Mouse (Mus musculus) midbrain, embryonic 11.5 days (tissue): ENCODE results near the gene Mrgprf. TPM values are rescaled to one million over a fixed set of nuclear protein-coding genes. Genes with fewer than 3 reads are reported as not detected.

Source experiments
- ATAC-seq: fragments of 200-750 bp; cut with Nextera tagmentation; 2 replicates; pipeline ENCODE4 v1.8.0; 2017; ENCODE audit warnings: moderate TSS enrichment, moderate library complexity; ENCODE audit not compliant: low FRiP score
- DNase-seq: peaks from one replicate; pipeline ENCODE4 v3.0.0; 2015; ENCODE audit warnings: low spot score; ENCODE audit errors: missing footprints
- H3K27ac ChIP-seq: fragments of 300-500 bp; sonication (generic); 2 replicates; pipeline ENCODE4 v1.5.1; 2014; ENCODE audit warnings: low read depth, low read length
- H3K27me3 ChIP-seq: fragments of 300-500 bp; sonication (generic); 2 replicates; pipeline ENCODE4 v1.6.1; 2014; ENCODE audit warnings: mild to moderate bottlenecking, low read length, moderate library complexity, mixed read lengths; ENCODE audit not compliant: control insufficient read depth, insufficient read depth
- H3K36me3 ChIP-seq: fragments of 300-500 bp; sonication (generic); 2 replicates; pipeline ENCODE4 v1.6.1; 2014; ENCODE audit warnings: mild to moderate bottlenecking, low read length, moderate library complexity, mixed read lengths; ENCODE audit not compliant: control insufficient read depth, insufficient read depth
- H3K4me1 ChIP-seq: fragments of 300-500 bp; sonication (generic); 2 replicates; pipeline ENCODE4 v1.6.1; 2014; ENCODE audit warnings: low read length; ENCODE audit not compliant: control insufficient read depth, insufficient read depth
- H3K4me2 ChIP-seq: fragments of 300-500 bp; sonication (generic); 2 replicates; pipeline ENCODE4 v1.6.1; 2014; ENCODE audit warnings: mild to moderate bottlenecking, moderate library complexity
- H3K4me3 ChIP-seq: fragments of 300-500 bp; sonication (generic); 2 replicates; pipeline ENCODE4 v1.5.1; 2014; ENCODE audit warnings: low read depth, low read length
- H3K9ac ChIP-seq: fragments of 300-500 bp; sonication (generic); 2 replicates; pipeline ENCODE4 v1.6.1; 2014; ENCODE audit warnings: low read length
- H3K9me3 ChIP-seq: fragments of 300-500 bp; sonication (generic); 2 replicates; pipeline ENCODE4 v1.6.1; 2016; ENCODE audit warnings: low read length; ENCODE audit not compliant: control insufficient read depth
- WGBS: fragments of 180-500 bp; shearing (Covaris S2); extraction: QIAGEN DNeasy Blood & Tissue Kit; methylation state at CpG from one replicate; pipeline ENCODE4 v1.1.7; 2014; 5-methylcytosine and 5-hydroxymethylcytosine counted together
- polyA plus RNA-seq: library from polyadenylated mRNA; unstranded; fragments of >200 nt; fragmentation: Nextera tagmentation; extraction: Ambion mirVana; gene quantifications from 2 replicates; pipeline ENCODE4 v1.2.1, GENCODE M21; 2014

The Mrgprf gene
- polyA plus RNA-seq, 1 experiment from 2014 or later: 0.51 TPM

- no peak overlapping the region for H3K9ac ChIP-seq
- no peak overlapping the region for H3K27ac ChIP-seq
- ATAC-seq: no peak
- H3K9me3 ChIP-seq: no peaks in the 10 kb centered on the region
- 94% methylated on average over 4 of the region's 4 CpGs for WGBS
- H3K4me2 ChIP-seq: no peak overlapping the region
- no peak overlapping the region for H3K4me3 ChIP-seq
- DNase-seq: no peak
- no peaks in the 10 kb centered on the region for H3K27me3 ChIP-seq
- peaks cover 5% of the 10 kb centered on the region for H3K4me1 ChIP-seq
- no peaks in the 10 kb centered on the region for H3K36me3 ChIP-seq
Measured at GRCm38 (mm10) chr7:145281396-145281795, 19.2 kb upstream of the Mrgprf start.

- H3K4me2 ChIP-seq: peak overlapping the region; percentile 65
- H3K27ac ChIP-seq: no peak overlapping the region
- H3K4me1 ChIP-seq: peaks cover 5% of the 10 kb centered on the region
- no peak for DNase-seq
- peak overlapping the region; percentile 38; the same call in 1 of the 2 replicates for H3K4me3 ChIP-seq
- peak overlapping the region; percentile 66 for H3K9ac ChIP-seq
- H3K27me3 ChIP-seq: no peaks in the 10 kb centered on the region
- WGBS: 59% methylated on average over 4 of the region's 4 CpGs
- H3K9me3 ChIP-seq: no peaks in the 10 kb centered on the region
- ATAC-seq: 0 out of 2 replicates have a peak, but pooled peaks have one; percentile 2
- H3K36me3 ChIP-seq: no peaks in the 10 kb centered on the region
Measured at GRCm38 (mm10) chr7:145283041-145283440, 17.6 kb upstream of the Mrgprf start.

DNA sequence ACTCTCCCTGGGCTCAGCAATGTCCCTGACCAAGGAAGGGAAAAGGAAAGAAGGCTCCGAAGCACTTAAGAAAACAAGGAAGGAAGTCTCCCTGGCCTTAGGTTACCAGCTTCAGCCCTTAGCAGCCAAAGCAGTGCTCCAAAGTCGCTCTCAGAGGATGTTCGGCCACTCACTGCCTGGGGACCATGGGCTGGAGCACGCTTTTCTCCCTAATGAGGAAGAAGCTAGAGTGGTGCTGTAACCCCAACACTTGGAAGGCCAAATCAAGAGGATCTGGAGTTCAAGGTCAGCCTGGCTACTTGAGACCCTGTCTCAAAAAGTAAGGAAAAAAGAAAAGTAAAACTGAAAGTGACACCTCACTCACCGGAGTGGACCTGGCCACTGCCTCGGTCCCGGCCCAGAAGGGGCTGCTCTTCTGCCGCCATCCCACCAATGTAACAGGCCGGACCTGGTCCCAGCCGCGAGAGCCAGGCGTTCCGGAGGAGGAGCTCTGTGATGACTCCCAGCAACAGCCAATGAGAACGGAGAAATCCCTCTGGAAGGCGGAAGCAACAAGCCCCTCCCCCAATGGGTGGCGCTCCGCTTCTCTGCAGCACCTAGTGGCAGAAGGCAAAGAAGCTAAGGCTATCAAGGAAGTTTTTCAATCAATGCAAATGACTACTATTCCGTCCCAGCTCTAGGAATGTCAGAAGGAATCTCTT is 17.0 kb upstream of the Mrgprf start, which contains the start of gene Tpcn2:
TSS of gene Tpcn2 (minus strand) at position 525 of the 701 bp plus-strand sequence.
- Histone ChIP-seq H3K4me3 (peak within 1 kb of the TSS; percentile 38), H3K36me3 (no peaks in the 10 kb centered on the region), H3K27me3 (no peaks in the 10 kb centered on the region), H3K9ac (peak within 1 kb of the TSS; percentile 66), H3K4me2 (peak within 1 kb of the TSS; percentile 65), H3K4me1 (peaks cover 5% of the 10 kb centered on the region), H3K27ac (no peak within 1 kb of the TSS), H3K9me3 (no peaks in the 10 kb centered on the region)
- 4% methylated on average over 18 of the region's 18 CpGs for WGBS
- DNase-seq: peak; percentile 98
- ATAC-seq: peak; percentile 94

DNA sequence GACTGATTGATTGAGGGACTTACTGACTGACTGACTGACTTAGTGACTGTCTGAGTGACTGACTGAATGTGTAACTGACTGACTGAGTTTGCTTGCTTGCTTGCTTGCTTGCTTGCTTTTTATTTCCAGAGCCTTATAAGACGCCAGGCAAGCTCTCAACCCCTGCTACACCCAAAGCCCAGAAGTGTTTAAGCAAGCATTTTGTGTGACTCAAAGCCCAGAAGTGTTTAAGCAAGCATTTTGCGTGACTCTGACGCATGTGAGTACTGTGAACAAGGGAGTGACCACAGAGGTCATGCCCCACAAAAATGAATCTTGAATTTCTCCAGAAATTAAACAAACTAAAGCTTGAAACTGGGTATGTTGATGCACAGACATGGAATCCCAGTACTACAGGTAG is 16.3 kb upstream of the Mrgprf start:
- Histone ChIP-seq H3K9ac (no peak overlapping the region; the same call in 1 of the 2 replicates), H3K4me3 (peak overlapping the region; percentile 38; the same call in 1 of the 2 replicates), H3K36me3 (no peaks in the 10 kb centered on the region), H3K4me1 (peaks cover 5% of the 10 kb centered on the region), H3K4me2 (peak overlapping the region; percentile 65; the same call in 1 of the 2 replicates), H3K27me3 (no peaks in the 10 kb centered on the region), H3K9me3 (no peaks in the 10 kb centered on the region), H3K27ac (no peak overlapping the region)
- no peak for DNase-seq
- 73% methylated on average over 3 of the region's 3 CpGs for WGBS
- no peak for ATAC-seq

GRCm38 (mm10) chr7:145285476-145285875 is 15.2 kb upstream of the Mrgprf start:
- WGBS: 73% methylated on average over 4 of the region's 4 CpGs
- no peaks in the 10 kb centered on the region for H3K9me3 ChIP-seq
- no peak overlapping the region for H3K27ac ChIP-seq
- H3K27me3 ChIP-seq: no peaks in the 10 kb centered on the region
- H3K4me2 ChIP-seq: no peak overlapping the region
- H3K36me3 ChIP-seq: no peaks in the 10 kb centered on the region
- peaks cover 5% of the 10 kb centered on the region for H3K4me1 ChIP-seq
- no peak overlapping the region for H3K9ac ChIP-seq
- no peak for ATAC-seq
- no peak for DNase-seq
- no peak overlapping the region for H3K4me3 ChIP-seq

GRCm38 (mm10) chr7:145287410-145287809 is 13.2 kb upstream of the Mrgprf start:
- no peaks in the 10 kb centered on the region for H3K9me3 ChIP-seq
- no peak for DNase-seq
- 85% methylated on average over 6 of the region's 6 CpGs for WGBS
- peaks cover 5% of the 10 kb centered on the region for H3K4me1 ChIP-seq
- no peak overlapping the region for H3K27ac ChIP-seq
- H3K27me3 ChIP-seq: no peaks in the 10 kb centered on the region
- no peak for ATAC-seq
- H3K9ac ChIP-seq: no peak overlapping the region
- H3K4me2 ChIP-seq: no peak overlapping the region
- H3K4me3 ChIP-seq: no peak overlapping the region
- H3K36me3 ChIP-seq: no peaks in the 10 kb centered on the region

DNA sequence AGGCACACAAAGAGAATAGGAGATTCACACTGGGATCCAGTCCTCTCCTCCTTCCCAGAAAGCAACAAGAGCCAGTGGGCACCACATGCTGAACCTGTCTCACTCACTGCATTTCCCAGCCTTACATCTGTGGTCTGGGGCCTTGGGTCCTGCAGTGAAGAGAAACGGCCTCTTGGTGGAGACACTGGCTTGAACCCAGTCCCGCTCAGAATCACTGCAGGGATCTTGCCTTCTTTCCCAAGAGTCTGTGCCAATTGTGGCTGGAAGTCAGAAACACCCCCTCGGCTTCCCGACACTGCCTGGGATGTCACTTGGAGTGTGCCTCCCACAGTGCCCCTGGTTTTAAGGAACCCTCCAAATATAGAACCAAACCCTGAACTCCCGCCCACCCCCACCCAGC is 11.3 kb upstream of the Mrgprf start:
- no peaks in the 10 kb centered on the region for H3K4me1 ChIP-seq
- H3K27ac ChIP-seq: no peak overlapping the region
- H3K9ac ChIP-seq: no peak overlapping the region
- no peak overlapping the region for H3K4me2 ChIP-seq
- no peaks in the 10 kb centered on the region for H3K27me3 ChIP-seq
- no peaks in the 10 kb centered on the region for H3K9me3 ChIP-seq
- no peaks in the 10 kb centered on the region for H3K36me3 ChIP-seq
- H3K4me3 ChIP-seq: no peak overlapping the region
- ATAC-seq (0 out of 2 replicates have a peak, but pooled peaks have one; percentile 19), DNase-seq (peak; percentile 87)
- WGBS: 23% methylated on average over 5 of the region's 5 CpGs

DNA sequence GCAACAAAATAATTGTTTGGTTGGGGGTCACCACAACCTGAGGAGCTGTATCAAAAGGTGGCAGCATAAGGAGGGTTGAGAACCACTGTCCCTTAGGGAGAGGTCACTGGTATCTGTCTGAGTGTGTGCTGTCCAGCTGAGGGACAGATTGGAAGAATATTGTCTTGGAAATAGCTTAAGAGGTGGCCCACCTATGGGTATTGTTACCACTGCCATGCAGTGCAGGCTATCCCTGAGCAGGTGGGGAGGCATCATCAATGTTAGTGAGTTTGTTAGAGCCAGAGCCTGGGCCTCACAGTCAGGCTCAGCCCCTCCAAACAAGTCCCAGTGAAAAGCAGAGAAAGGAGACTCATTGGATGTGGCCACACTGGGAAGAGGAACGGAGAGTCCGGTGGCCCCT is 8.8 kb upstream of the Mrgprf start:
- H3K27ac ChIP-seq: no peak overlapping the region
- H3K9ac ChIP-seq: no peak overlapping the region
- WGBS: 94% methylated on average over 2 of the region's 2 CpGs
- H3K36me3 ChIP-seq: no peaks in the 10 kb centered on the region
- no peak for DNase-seq
- H3K27me3 ChIP-seq: no peaks in the 10 kb centered on the region
- no peak overlapping the region for H3K4me2 ChIP-seq
- H3K4me3 ChIP-seq: no peak overlapping the region
- no peaks in the 10 kb centered on the region for H3K4me1 ChIP-seq
- no peaks in the 10 kb centered on the region for H3K9me3 ChIP-seq
- ATAC-seq: no peak

DNA sequence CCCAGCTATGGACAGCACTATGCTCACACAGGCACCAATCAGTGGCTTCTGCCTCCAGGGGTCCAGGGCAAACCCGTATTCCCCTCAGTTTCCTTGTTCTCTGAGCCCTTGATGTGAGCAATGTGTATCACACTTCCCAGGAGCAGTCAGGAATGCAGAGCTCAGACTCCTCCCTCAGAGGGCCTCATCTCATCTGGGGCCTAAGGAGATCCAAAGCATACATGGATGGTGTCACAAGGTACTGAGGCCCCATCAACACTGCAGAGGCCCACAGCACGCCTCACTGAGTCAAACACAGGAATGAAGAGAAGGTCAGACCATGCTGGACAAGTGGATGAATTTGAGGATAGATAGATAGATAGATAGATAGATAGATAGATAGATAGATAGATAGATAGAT is 7.9 kb upstream of the Mrgprf start:
- H3K27me3 ChIP-seq: no peaks in the 10 kb centered on the region
- no peaks in the 10 kb centered on the region for H3K36me3 ChIP-seq
- H3K4me3 ChIP-seq: no peak overlapping the region
- H3K9me3 ChIP-seq: no peaks in the 10 kb centered on the region
- H3K4me1 ChIP-seq: no peaks in the 10 kb centered on the region
- H3K27ac ChIP-seq: no peak overlapping the region
- 54% methylated on average over 2 of the region's 2 CpGs for WGBS
- no peak overlapping the region for H3K4me2 ChIP-seq
- DNase-seq (no peak), ATAC-seq (no peak)
- no peak overlapping the region for H3K9ac ChIP-seq
